Mouse (Mus musculus) midbrain, embryonic 16.5 days (tissue): ENCODE data around the gene Ptgis. TPM values are rescaled to one million over a fixed set of nuclear protein-coding genes. Genes with fewer than 3 reads are reported as not detected.
"Not testable (repeated sequence)": the region's sequence is repeated elsewhere in the genome, so short reads cannot be mapped to it uniquely, and the experiment has no call there.

Experiments used
- ATAC-seq: fragments of 200-750 bp; cut with Nextera tagmentation; 2 replicates; pipeline ENCODE4 v1.8.0; 2017; ENCODE audit warnings: moderate TSS enrichment
- H3K27ac ChIP-seq: fragments of 300-500 bp; sonication (generic); 2 replicates; pipeline ENCODE4 v1.5.1; 2014; ENCODE audit warnings: mild to moderate bottlenecking, low read length, mixed read lengths
- H3K27me3 ChIP-seq: fragments of 300-500 bp; sonication (generic); 2 replicates; pipeline ENCODE4 v1.6.1; 2014; ENCODE audit warnings: low read depth, low read length, mixed read lengths; ENCODE audit not compliant: control insufficient read depth, insufficient read depth
- H3K36me3 ChIP-seq: fragments of 300-500 bp; sonication (generic); 2 replicates; pipeline ENCODE4 v1.6.1; 2014; ENCODE audit warnings: mild to moderate bottlenecking, low read length, moderate library complexity, mixed read lengths; ENCODE audit not compliant: control insufficient read depth, insufficient read depth
- H3K4me1 ChIP-seq: fragments of 300-500 bp; sonication (generic); 2 replicates; pipeline ENCODE4 v1.6.1; 2014; ENCODE audit warnings: mild to moderate bottlenecking, low read length, mixed read lengths; ENCODE audit not compliant: control insufficient read depth, insufficient read depth
- H3K4me2 ChIP-seq: fragments of 300-500 bp; sonication (generic); 2 replicates; pipeline ENCODE4 v1.6.1; 2014; ENCODE audit warnings: mild to moderate bottlenecking, low read length, mixed read lengths
- H3K4me3 ChIP-seq: fragments of 300-500 bp; sonication (generic); 2 replicates; pipeline ENCODE4 v1.5.1; 2014; ENCODE audit warnings: low read depth, mild to moderate bottlenecking, low read length, moderate library complexity, mixed read lengths
- H3K9ac ChIP-seq: fragments of 300-500 bp; sonication (generic); 2 replicates; pipeline ENCODE4 v1.6.1; 2014; ENCODE audit warnings: low read depth, low read length, mixed read lengths
- H3K9me3 ChIP-seq: fragments of 300-500 bp; sonication (generic); replicated peaks from 2 replicates; pipeline ENCODE4 v1.6.1; 2014; ENCODE audit warnings: mild to moderate bottlenecking, low read length, mixed read lengths; ENCODE audit not compliant: control insufficient read depth, poor library complexity, severe bottlenecking
- WGBS: fragments of 180-500 bp; shearing (Covaris S2); extraction: QIAGEN DNeasy Blood & Tissue Kit; methylation state at CpG from one replicate; pipeline ENCODE4 v1.1.7; 2014; 5-methylcytosine and 5-hydroxymethylcytosine counted together
- polyA plus RNA-seq: library from polyadenylated mRNA; unstranded; fragments of >200 nt; fragmentation: Nextera tagmentation; extraction: Ambion mirVana; gene quantifications from 2 replicates; pipeline ENCODE4 v1.2.1, GENCODE M21; 2015

The Ptgis gene
- polyA plus RNA-seq, 1 experiment from 2014 or later, result 3.4 TPM

DNA sequence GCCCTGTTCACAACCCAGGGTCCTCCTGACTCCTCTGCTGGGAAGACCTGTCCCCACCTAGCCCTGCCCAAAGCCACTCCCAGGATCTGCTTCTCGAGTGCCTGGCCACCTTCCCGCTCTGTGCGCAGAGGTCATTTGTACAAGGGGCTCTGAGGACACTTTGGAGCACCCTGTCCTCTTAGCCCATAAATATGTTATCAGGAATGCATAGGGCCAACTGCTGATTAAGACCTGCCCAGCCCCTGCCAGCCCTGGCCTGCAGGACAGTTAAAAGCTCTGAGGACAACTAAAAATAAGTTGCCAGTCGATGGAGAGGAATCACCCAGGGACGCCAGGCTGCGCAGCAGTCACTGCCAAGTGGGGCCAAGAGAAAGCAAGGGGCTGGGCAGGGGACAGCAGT lies 27.9 kb downstream of the Ptgis start:
- Histone ChIP-seq H3K27me3 (no peaks in the 10 kb centered on the region), H3K9ac (no peak overlapping the region), H3K4me3 (no peak overlapping the region), H3K4me1 (no peaks in the 10 kb centered on the region), H3K36me3 (no peaks in the 10 kb centered on the region), H3K9me3 (no peaks in the 10 kb centered on the region), H3K27ac (no peak overlapping the region), H3K4me2 (no peak overlapping the region)
- WGBS, result 95% methylated on average over 6 of the region's 6 CpGs
- ATAC-seq, result no peak

- Histone ChIP-seq H3K4me3 (no peak overlapping the region), H3K4me1 (no peaks in the 10 kb centered on the region), H3K9me3 (no peaks in the 10 kb centered on the region), H3K36me3 (no peaks in the 10 kb centered on the region), H3K4me2 (no peak overlapping the region), H3K27me3 (no peaks in the 10 kb centered on the region), H3K9ac (no peak overlapping the region), H3K27ac (no peak overlapping the region)
- 94% methylated on average over 3 of the region's 3 CpGs for WGBS
- no peak for ATAC-seq
Measured at GRCm38 (mm10) chr2:167212089-167212488, 28.3 kb downstream of the Ptgis start.

DNA sequence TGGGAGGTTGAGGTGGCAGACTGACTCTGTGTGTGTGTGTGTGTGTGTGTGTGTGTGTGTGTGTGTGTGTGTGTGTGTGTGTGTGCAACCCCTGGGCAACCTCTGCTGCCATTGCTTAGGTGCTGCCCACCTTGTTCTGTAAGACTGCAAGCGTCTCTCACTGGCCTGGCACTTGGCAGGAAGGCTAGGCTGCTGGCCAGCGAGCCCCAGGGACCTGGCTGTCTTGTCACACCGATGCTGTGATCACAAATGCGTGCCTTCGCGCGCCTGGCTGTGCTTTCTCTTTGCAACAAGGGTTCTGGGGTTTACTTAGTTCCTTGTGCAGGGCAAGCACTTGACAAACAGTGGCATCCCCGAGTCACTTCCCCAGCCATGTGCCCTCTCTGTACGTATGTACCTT lies 30.5 kb downstream of the Ptgis start:
- WGBS, result 74% methylated on average over 9 of the region's 9 CpGs
- Histone ChIP-seq H3K36me3 (no peaks in the 10 kb centered on the region), H3K27me3 (no peaks in the 10 kb centered on the region), H3K9me3 (no peaks in the 10 kb centered on the region), H3K9ac (no peak overlapping the region), H3K27ac (no peak overlapping the region), H3K4me1 (no peaks in the 10 kb centered on the region), H3K4me3 (no peak overlapping the region), H3K4me2 (no peak overlapping the region)
- no peak for ATAC-seq

- WGBS, result 80% methylated on average over 3 of the region's 3 CpGs
- no peak for ATAC-seq
Measured at GRCm38 (mm10) chr2:167208984-167209383, 31.4 kb downstream of the Ptgis start.

GRCm38 (mm10) chr2:167205918-167206629 lies 34.3 kb downstream of the Ptgis start:
- no peak overlapping the region for H3K4me3 ChIP-seq
- H3K36me3 ChIP-seq, result no peaks in the 10 kb centered on the region
- H3K27me3 ChIP-seq, result no peaks in the 10 kb centered on the region
- H3K9ac ChIP-seq, result no peak overlapping the region
- peaks cover 24% of the 10 kb centered on the region for H3K4me1 ChIP-seq
- H3K4me2 ChIP-seq, result no peak overlapping the region
- WGBS, result 88% methylated on average over 18 of the region's 18 CpGs
- ATAC-seq, result no peak
- H3K27ac ChIP-seq, result no peak overlapping the region
- no peaks in the 10 kb centered on the region for H3K9me3 ChIP-seq

More at GRCm38 (mm10) chr2:167208984-167209383, 31.4 kb downstream of the Ptgis start:
- H3K27ac ChIP-seq, result no peak overlapping the region
- no peak overlapping the region for H3K4me3 ChIP-seq
- H3K4me2 ChIP-seq, result no peak overlapping the region
- H3K9ac ChIP-seq, result no peak overlapping the region
- H3K36me3 ChIP-seq, result no peaks in the 10 kb centered on the region
- no peaks in the 10 kb centered on the region for H3K27me3 ChIP-seq
- no peaks in the 10 kb centered on the region for H3K4me1 ChIP-seq
- no peaks in the 10 kb centered on the region for H3K9me3 ChIP-seq

DNA sequence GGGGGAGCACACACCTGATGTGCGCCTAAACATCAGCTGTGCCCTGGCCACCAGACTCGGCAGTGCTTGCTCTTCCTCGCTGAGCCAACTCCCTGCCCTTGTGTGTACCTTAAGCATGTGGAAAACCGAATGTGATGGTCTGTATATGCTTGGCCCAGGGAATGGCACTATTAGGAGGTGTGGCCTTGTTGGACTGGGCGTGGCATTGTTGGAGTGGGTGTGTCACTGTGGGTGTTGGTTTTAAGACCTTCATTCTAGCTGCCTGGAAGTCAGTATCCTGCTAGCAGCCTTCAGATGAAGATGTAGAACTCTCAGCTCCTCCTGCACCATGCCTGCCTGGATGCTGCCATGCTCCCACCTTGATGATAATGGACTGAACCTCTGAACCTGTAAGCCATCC lies 35.7 kb downstream of the Ptgis start:
- H3K4me1 ChIP-seq, result peaks cover 28% of the 10 kb centered on the region
- H3K9ac ChIP-seq, ATAC-seq, H3K27ac ChIP-seq, H3K27me3 ChIP-seq, H3K9me3 ChIP-seq, H3K4me3 ChIP-seq, H3K36me3 ChIP-seq, H3K4me2 ChIP-seq: not testable (repeated sequence)
- WGBS, result 92% methylated on average over 5 of the region's 5 CpGs

GRCm38 (mm10) chr2:167203505-167204166 lies 36.8 kb downstream of the Ptgis start:
- H3K9ac ChIP-seq, result no peak overlapping the region
- WGBS, result 73% methylated on average over 7 of the region's 7 CpGs
- no peak overlapping the region for H3K4me3 ChIP-seq
- ATAC-seq, result no peak
- H3K27me3 ChIP-seq, result no peaks in the 10 kb centered on the region
- H3K36me3 ChIP-seq, result no peaks in the 10 kb centered on the region
- H3K9me3 ChIP-seq, result no peaks in the 10 kb centered on the region
- no peak overlapping the region for H3K27ac ChIP-seq
- H3K4me1 ChIP-seq, result peaks cover 28% of the 10 kb centered on the region
- H3K4me2 ChIP-seq, result no peak overlapping the region

DNA sequence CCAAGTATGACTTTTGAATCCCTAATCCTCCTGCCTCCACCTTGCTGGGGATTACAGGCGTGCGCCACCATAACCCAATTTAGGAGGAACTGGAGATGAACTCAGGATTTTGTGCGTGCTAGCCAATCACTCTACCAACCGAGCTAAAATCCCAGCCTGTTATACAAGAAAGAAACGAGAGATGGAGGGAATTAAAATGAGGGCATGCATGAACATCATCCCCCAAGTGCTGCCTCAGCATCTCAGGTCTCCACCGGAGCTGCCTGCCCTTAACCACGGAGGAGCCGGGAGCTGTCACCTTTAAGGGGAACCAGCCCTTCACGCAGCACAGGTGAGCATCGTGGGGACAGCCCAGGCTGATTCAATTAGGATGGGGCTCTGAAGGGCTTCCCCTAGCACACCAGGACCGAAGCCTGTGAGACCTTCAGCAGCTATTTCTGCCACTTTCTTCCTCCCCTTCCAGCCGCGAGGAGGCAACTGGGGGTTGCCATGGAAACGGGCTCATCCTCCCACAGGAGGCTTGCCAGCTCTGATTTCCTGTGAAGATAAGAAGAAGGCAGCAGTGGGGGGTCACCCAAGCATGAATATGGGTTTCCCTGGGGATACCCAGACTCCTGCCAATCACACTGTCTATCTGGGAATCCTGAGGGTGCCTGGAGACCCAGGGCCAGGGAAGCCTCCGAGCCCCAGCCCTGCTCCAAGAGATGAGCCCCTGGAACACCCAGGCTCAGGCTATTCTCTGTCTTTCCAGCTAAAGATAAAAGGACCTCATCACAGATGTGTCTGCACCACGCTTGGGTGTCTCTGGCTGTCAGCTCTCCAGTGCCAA lies 38.7 kb downstream of the Ptgis start:
- ATAC-seq, result peak; percentile 66
- Histone ChIP-seq H3K4me2 (peak overlapping the region; percentile 51), H3K4me3 (peak overlapping the region; percentile 18), H3K9me3 (no peaks in the 10 kb centered on the region), H3K27ac (peak overlapping the region; percentile 96), H3K36me3 (no peaks in the 10 kb centered on the region), H3K9ac (peak overlapping the region; percentile 57; the same call in 1 of the 2 replicates), H3K4me1 (peaks cover 28% of the 10 kb centered on the region), H3K27me3 (no peaks in the 10 kb centered on the region)
- 16% methylated on average over 16 of the region's 16 CpGs for WGBS
